Mouse (Mus musculus) MEL (cell line): ENCODE measurements around the gene Hoxc9. TPM values are rescaled to one million over a fixed set of nuclear protein-coding genes. Genes with fewer than 3 reads are reported as not detected.

Experiments used
- DNase-seq: peaks from one replicate; pipeline ENCODE4 v3.0.0; 2011; ENCODE audit warnings: low read depth, low spot score
- H3K27ac ChIP-seq: 2 replicates; pipeline ENCODE4 v1.5.1; 2012; ENCODE audit warnings: low read depth, mild to moderate bottlenecking, control low read depth, low read length, moderate library complexity; ENCODE audit not compliant: control insufficient read depth
- H3K27me3 ChIP-seq, 2 experiments: fragments of 150-350 bp in 1 of 2; sonication (generic) in 1 of 2; 2 replicates each; pipeline ENCODE4 v1.6.1; 2012; ENCODE audit warnings: low read length in 2 of 2, mild to moderate bottlenecking in 2 of 2, improper control_type of control experiment in 1 of 2, moderate library complexity in 1 of 2; ENCODE audit not compliant: insufficient read depth in 2 of 2, control insufficient read depth in 1 of 2
- H3K36me3 ChIP-seq, 2 experiments: 2 replicates each; pipeline ENCODE4 v1.6.1; 2012 to 2014; ENCODE audit warnings: low read length in 2 of 2, improper control_type of control experiment in 1 of 2, inconsistent platforms in 1 of 2, mild to moderate bottlenecking in 1 of 2; ENCODE audit not compliant: insufficient read depth in 2 of 2, control insufficient read depth in 1 of 2
- H3K4me1 ChIP-seq, 2 experiments: fragments of 150-350 bp in 1 of 2; sonication (generic) in 1 of 2; 2 replicates each; pipeline ENCODE4 v1.6.1; 2012; ENCODE audit warnings: low read length in 2 of 2, improper control_type of control experiment in 1 of 2, mild to moderate bottlenecking in 1 of 2; ENCODE audit not compliant: insufficient read depth in 2 of 2, control insufficient read depth in 1 of 2
- H3K4me3 ChIP-seq, 2 experiments: fragments of 150-350 bp in 1 of 2; sonication (generic) in 1 of 2; 2 replicates each; pipeline ENCODE4 v1.5.1; 2012; ENCODE audit warnings: low read depth in 2 of 2, low read length in 2 of 2, mild to moderate bottlenecking in 2 of 2, moderate library complexity in 2 of 2, control low read depth in 1 of 2, improper control_type of control experiment in 1 of 2; ENCODE audit not compliant: control insufficient read depth in 1 of 2, insufficient read depth in 1 of 2
- H3K79me2 ChIP-seq: 2 replicates; pipeline ENCODE4 v1.6.1; 2012; ENCODE audit warnings: mild to moderate bottlenecking, low read length, moderate library complexity; ENCODE audit not compliant: control insufficient read depth, poor library complexity, insufficient read depth
- H3K9ac ChIP-seq: 2 replicates; pipeline ENCODE4 v1.6.1; 2012; ENCODE audit warnings: low read depth, mild to moderate bottlenecking, control low read depth, low read length, moderate library complexity; ENCODE audit not compliant: control insufficient read depth, poor library complexity, severe bottlenecking
- H3K9me3 ChIP-seq: fragments of 150-350 bp; sonication (generic); replicated peaks from 2 replicates; pipeline ENCODE4 v1.6.1; 2012; ENCODE audit warnings: mild to moderate bottlenecking, low read length, improper control_type of control experiment, moderate library complexity; ENCODE audit not compliant: insufficient read depth
- CHD2 ChIP-seq: IDR thresholded peaks from 2 replicates; pipeline ENCODE4 v1.6.1; 2011; ENCODE audit warnings: low read length, improper control_type of control experiment
- CTCF ChIP-seq, 3 experiments: IDR thresholded peaks in 2 of 3; conservative IDR thresholded peaks in 1 of 3; 2 replicates each; pipeline ENCODE4 v1.5.1; 2011 to 2012; ENCODE audit warnings: low read length in 3 of 3, low read depth in 2 of 3, mild to moderate bottlenecking in 2 of 3, improper control_type of control experiment in 1 of 3, inconsistent platforms in 1 of 3, mixed read lengths in 1 of 3, moderate library complexity in 1 of 3; ENCODE audit not compliant: control insufficient read depth in 1 of 3, insufficient read depth in 1 of 3, poor library complexity in 1 of 3, severe bottlenecking in 1 of 3
- E2F4 ChIP-seq: IDR thresholded peaks from 2 replicates; pipeline ENCODE4 v1.6.1; 2011; ENCODE audit warnings: low read depth, low read length, improper control_type of control experiment, borderline replicate concordance
- ELF1 ChIP-seq: IDR thresholded peaks from 2 replicates; pipeline ENCODE4 v1.6.1; 2014; ENCODE audit warnings: low read depth, mild to moderate bottlenecking, inconsistent platforms, low read length, improper control_type of control experiment, moderate library complexity
- ETS1 ChIP-seq: IDR thresholded peaks from 2 replicates; pipeline ENCODE4 v1.6.1; 2012; ENCODE audit warnings: low read depth, mild to moderate bottlenecking, inconsistent platforms, low read length, improper control_type of control experiment, moderate library complexity
- GABPA ChIP-seq: IDR thresholded peaks from 2 replicates; pipeline ENCODE4 v1.6.1; 2012; ENCODE audit warnings: low read depth, mild to moderate bottlenecking, inconsistent platforms, low read length, improper control_type of control experiment, moderate library complexity
- HCFC1 ChIP-seq: IDR thresholded peaks from 2 replicates; pipeline ENCODE4 v1.6.1; 2012; ENCODE audit warnings: low read depth, mild to moderate bottlenecking, inconsistent platforms, low read length, improper control_type of control experiment, moderate library complexity
- KAT2A ChIP-seq: conservative IDR thresholded peaks from 2 replicates; pipeline ENCODE4 v1.6.1; 2012; ENCODE audit warnings: low read depth, low read length, improper control_type of control experiment, inconsistent platforms
- MAFK ChIP-seq: IDR thresholded peaks from 2 replicates; pipeline ENCODE4 v1.6.1; 2011; ENCODE audit warnings: low read depth, mild to moderate bottlenecking, low read length, improper control_type of control experiment, borderline replicate concordance
- MAX ChIP-seq: IDR thresholded peaks from 2 replicates; pipeline ENCODE4 v1.6.1; 2011; ENCODE audit warnings: low read length, improper control_type of control experiment
- MAZ ChIP-seq: IDR thresholded peaks from 2 replicates; pipeline ENCODE4 v1.6.1; 2012; ENCODE audit warnings: low read depth, mild to moderate bottlenecking, inconsistent platforms, low read length, improper control_type of control experiment
- MEF2A ChIP-seq: IDR thresholded peaks from 2 replicates; pipeline ENCODE4 v1.6.1; 2014; ENCODE audit warnings: low read depth, mild to moderate bottlenecking, inconsistent platforms, low read length, improper control_type of control experiment; ENCODE audit not compliant: poor library complexity, insufficient replicate concordance, severe bottlenecking; ENCODE audit errors: extremely low read depth
- MXI1 ChIP-seq: IDR thresholded peaks from 2 replicates; pipeline ENCODE4 v1.6.1; 2011; ENCODE audit warnings: mild to moderate bottlenecking, low read depth, low read length, improper control_type of control experiment
- SIN3A ChIP-seq: IDR thresholded peaks from 2 replicates; pipeline ENCODE4 v1.6.1; 2012; ENCODE audit warnings: low read length, improper control_type of control experiment, inconsistent platforms
- SMC3 ChIP-seq: IDR thresholded peaks from 2 replicates; pipeline ENCODE4 v1.6.1; 2011; ENCODE audit warnings: low read depth, low read length, improper control_type of control experiment
- TAL1 ChIP-seq: IDR thresholded peaks from 2 replicates; pipeline ENCODE4 v1.6.1; 2012; ENCODE audit warnings: mild to moderate bottlenecking, inconsistent platforms, low read length, moderate library complexity, mixed read lengths
- TBP ChIP-seq: IDR thresholded peaks from 2 replicates; pipeline ENCODE4 v1.8.0; 2011; ENCODE audit warnings: low read depth, low read length, improper control_type of control experiment
- TCF12 ChIP-seq: IDR thresholded peaks from 2 replicates; pipeline ENCODE4 v1.6.1; 2014; ENCODE audit warnings: low read depth, mild to moderate bottlenecking, inconsistent platforms, low read length, improper control_type of control experiment, moderate library complexity
- ZC3H11A ChIP-seq: IDR thresholded peaks from 2 replicates; pipeline ENCODE4 v1.6.1; 2012; ENCODE audit warnings: low read depth, mild to moderate bottlenecking, inconsistent platforms, low read length, improper control_type of control experiment
- polyA plus RNA-seq, 2 experiments: library from polyadenylated mRNA; stranded (reverse) in 1 of 2; unstranded in 1 of 2; fragments of >175 nt in 1 of 2; fragments of >200 nt in 1 of 2; gene quantifications; 2 replicates each; pipeline versions ENCODE4 v1.2.1 to v1.2.4; 2012; ENCODE audit warnings: low replicate concordance in 2 of 2, low read depth in 1 of 2; ENCODE audit not compliant: insufficient read length in 2 of 2, insufficient read depth in 1 of 2, missing spikeins in 1 of 2
- total RNA-seq: library from RNA; depleted of rRNA; stranded (reverse); fragments of 300-350 nt; gene quantifications from 2 replicates; pipeline ENCODE4 v1.2.3, GENCODE M21; 2012

The Hoxc9 gene
- total and polyA plus RNA-seq, 3 experiments: 4.1 to 400 (median 9.5) TPM

DNA sequence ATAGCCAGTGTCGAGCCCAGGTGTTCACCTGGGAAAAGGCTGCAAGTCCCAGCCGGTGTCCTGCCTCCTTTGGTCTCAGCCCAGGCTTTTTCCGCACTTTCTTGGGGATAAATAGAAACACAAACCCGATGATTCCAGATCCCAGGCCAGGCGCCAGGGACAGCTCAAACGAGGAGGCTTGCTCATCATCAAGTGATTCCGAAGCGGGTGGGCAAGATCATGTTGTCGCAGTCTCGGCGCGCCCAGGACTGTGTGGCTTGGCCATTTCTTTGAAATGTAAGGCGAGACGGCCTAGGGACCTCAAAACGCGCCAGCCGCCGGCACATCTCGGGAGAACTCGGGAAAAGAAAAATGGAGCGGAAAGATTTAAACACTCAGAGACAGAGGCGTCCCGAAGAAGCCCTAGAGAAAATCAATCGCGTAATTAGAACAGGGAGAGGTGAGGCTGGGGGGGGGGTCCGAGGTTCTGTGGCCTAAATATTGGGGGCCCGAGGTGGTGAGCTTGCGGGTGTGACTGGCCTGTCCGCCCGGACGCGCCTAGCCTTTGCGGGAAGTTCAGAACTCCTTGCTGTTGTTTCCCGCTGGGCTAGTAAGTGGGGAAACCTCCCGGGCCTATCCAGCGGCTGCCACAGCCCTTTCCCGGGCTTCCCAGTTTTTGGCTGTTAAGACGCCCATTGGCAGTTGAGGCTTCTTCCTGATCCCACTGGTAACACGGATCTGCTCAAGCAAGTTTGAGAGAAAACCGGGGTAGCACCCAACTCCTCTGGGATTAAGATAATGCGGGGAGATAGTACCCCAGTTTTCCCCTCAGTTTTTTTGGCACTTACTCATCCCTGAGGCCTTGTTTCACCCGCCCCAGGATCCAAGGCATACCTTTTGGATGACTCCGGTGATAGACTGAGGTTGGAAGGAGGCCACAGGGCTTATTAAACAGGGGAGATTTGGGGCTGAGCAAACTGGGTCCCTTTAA lies 51.3 kb downstream of the Hoxc9 start:
- no peak for TF ChIP-seq KAT2A
- no peak for TF ChIP-seq TCF12
- no peak for TF ChIP-seq TAL1
- TF ChIP-seq SIN3A: no peak
- no peak for TF ChIP-seq CHD2
- TF ChIP-seq MXI1: no peak
- TF ChIP-seq MAZ: no peak
- TF ChIP-seq MEF2A: no peak
- no peak for TF ChIP-seq SMC3
- TF ChIP-seq ZC3H11A: no peak
- TF ChIP-seq HCFC1: no peak
- TF ChIP-seq E2F4: no peak
- TF ChIP-seq MAX: no peak
- no peak for TF ChIP-seq GABPA
- no peak for TF ChIP-seq CTCF (IDR thresholded peaks at IDR 0.05 in 2 of 3, conservative IDR thresholded peaks at IDR 0.05 in 1 of 3; ENCODE audit: control insufficient read depth in 1 of 3, insufficient read depth in 1 of 3, low read depth in 2 of 3, low read length in 3 of 3, poor library complexity in 1 of 3, severe bottlenecking in 1 of 3)
- Histone ChIP-seq H3K4me3 (no peak overlapping the region), H3K79me2 (no peaks in the 10 kb centered on the region), H3K27me3 (no peaks in the 10 kb centered on the region), H3K9ac (no peak overlapping the region), H3K36me3 (peaks cover 0 to 4% of the 10 kb centered on the region in 2 experiments; a peak in 2 of 4 replicates), H3K9me3 (no peaks in the 10 kb centered on the region), H3K27ac (no peak overlapping the region), H3K4me1 (peaks cover 0 to 1% of the 10 kb centered on the region in 2 experiments; a peak in 2 of 4 replicates)
- no peak for DNase-seq

GRCm38 (mm10) chr15:103028916-103029512 lies 52.8 kb downstream of the Hoxc9 start:
- Histone ChIP-seq H3K79me2 (no peaks in the 10 kb centered on the region), H3K9me3 (no peaks in the 10 kb centered on the region), H3K4me3 (no peak overlapping the region), H3K27ac (no peak overlapping the region), H3K4me1 (peaks cover 0 to 9% of the 10 kb centered on the region in 2 experiments; a peak in 3 of 4 replicates), H3K27me3 (no peaks in the 10 kb centered on the region), H3K36me3 (no peaks in the 10 kb centered on the region), H3K9ac (no peak overlapping the region)
- DNase-seq: no peak
- TF ChIP-seq ELF1 (no peak), MAFK (no peak), TBP (no peak), TAL1 (no peak), KAT2A (no peak), HCFC1 (no peak), ETS1 (no peak)
